Mouse (Mus musculus) embryo, embryonic 10.5 days (tissue): ENCODE data around the gene Atp11a.

Source experiments
- DNase-seq: peaks from one replicate; pipeline ENCODE4 v3.0.0-alpha.2; 2015; ENCODE audit warnings: low spot score

Gene Atp11a

GRCm38 (mm10) chr8:12907730-12908129, 150.9 kb downstream of the Atp11a start:
- DNase-seq = no peak

GRCm38 (mm10) chr8:12912011-12912410, 155.2 kb downstream of the Atp11a start:
- DNase-seq = peak; percentile 76

- peak; percentile 64 for DNase-seq
Observed at GRCm38 (mm10) chr8:12915187-12916006, 158.6 kb downstream of the Atp11a start.

DNA sequence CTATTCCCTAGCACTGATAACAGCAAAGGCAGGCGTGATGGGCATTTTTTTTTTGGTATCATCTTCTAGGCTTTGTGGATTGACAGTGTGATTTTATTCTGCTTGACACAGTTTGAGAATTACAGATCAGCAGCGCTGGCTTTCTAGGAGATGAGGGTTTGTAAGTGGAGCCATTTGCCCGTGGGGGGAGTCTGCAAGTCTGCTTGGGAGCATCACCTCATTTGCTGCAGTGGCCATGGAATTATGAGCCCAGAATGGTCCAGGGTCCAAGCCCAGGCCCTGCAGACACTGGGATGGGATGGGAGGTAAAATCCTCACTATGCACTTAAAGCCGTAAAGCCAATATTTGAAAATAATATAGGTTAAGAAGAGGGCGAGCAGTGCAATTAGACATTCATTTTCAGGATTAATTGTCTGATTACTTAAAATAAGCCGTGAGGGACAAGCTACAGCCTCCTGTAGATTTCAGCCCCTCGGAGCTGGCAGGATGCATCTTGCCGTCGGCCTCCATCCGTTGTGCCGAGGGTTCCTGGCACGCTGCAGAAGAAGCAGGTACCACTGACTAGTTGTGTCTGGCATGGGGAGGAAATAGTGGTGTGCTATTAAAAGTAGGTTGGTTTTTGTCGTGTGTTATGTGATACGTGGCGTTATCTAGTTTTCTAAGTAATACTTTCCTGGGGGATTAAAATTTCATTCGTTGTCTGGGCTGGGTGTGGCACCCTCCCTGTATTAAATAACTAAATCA, 159.5 kb downstream of the Atp11a start:
- DNase-seq = no peak

DNA sequence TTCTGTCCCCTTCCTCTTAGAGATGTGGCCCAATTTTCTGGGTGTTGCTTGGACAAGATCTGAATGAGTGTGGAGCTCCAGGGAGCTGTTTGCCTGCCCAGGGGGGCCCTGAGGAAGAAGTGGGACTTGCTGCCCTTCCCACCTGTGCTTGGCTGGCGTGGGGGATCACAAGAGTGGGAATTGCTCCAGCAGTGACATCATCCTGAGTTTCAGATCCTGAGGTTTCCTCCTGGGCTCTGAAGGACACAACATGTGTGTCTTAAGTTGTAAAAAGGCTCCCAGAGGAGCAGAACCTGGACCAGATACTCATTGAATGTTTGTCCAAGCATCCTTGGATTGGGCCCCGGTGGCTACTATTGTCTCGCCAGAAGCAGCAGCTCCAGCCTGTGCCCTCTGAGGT, 160.2 kb downstream of the Atp11a start:
- DNase-seq = no peak

- no peak for DNase-seq
Observed at GRCm38 (mm10) chr8:12917831-12918230, 161.0 kb downstream of the Atp11a start.
